Mouse (Mus musculus) bone marrow, adult 2 months (tissue): ENCODE measurements around the gene Gal3st4. TPM values are rescaled to one million over a fixed set of nuclear protein-coding genes. Genes with fewer than 3 reads are reported as not detected.
"Not testable (repeated sequence)": the region's sequence is repeated elsewhere in the genome, so short reads cannot be mapped to it uniquely, and the experiment has no call there.

Source experiments
- H3K27ac ChIP-seq: fragments of 200-500 bp; 2 replicates; pipeline ENCODE4 v1.5.1; 2012; ENCODE audit warnings: low read depth, mild to moderate bottlenecking, control low read depth, inconsistent platforms, low read length; ENCODE audit not compliant: control insufficient read depth, poor library complexity, insufficient read depth
- H3K4me1 ChIP-seq: fragments of 200-500 bp; 2 replicates; pipeline ENCODE4 v1.6.1; 2011; ENCODE audit warnings: low read length; ENCODE audit not compliant: control insufficient read depth, insufficient read depth
- H3K4me3 ChIP-seq: fragments of 200-500 bp; replicated peaks from 2 replicates; pipeline ENCODE3; 2011; ENCODE audit warnings: mild to moderate bottlenecking, low read depth, low read length, control low read depth; ENCODE audit not compliant: control insufficient read depth
- CTCF ChIP-seq: fragments of 200-500 bp; IDR thresholded peaks from 2 replicates; pipeline ENCODE4 v1.5.1; 2011; ENCODE audit warnings: low read length, control low read depth; ENCODE audit not compliant: control insufficient read depth, insufficient read depth
- POLR2A ChIP-seq: fragments of 200-500 bp; IDR thresholded peaks from 2 replicates; pipeline ENCODE4 v1.6.1; 2011; ENCODE audit warnings: low read depth, mild to moderate bottlenecking, control low read depth, low read length, borderline replicate concordance; ENCODE audit not compliant: control insufficient read depth
- WGBS: fragments of 180-500 bp; shearing (Covaris S2); methylation state at CpG from one replicate; pipeline ENCODE4 v1.1.7; 2018; 5-methylcytosine and 5-hydroxymethylcytosine counted together
- polyA plus RNA-seq: library from polyadenylated mRNA; stranded (reverse); fragments of >200 nt; gene quantifications from 2 replicates; pipeline ENCODE4 v1.2.4, GENCODE M21; 2011; ENCODE audit warnings: low replicate concordance; ENCODE audit not compliant: missing spikeins, insufficient read depth, insufficient read length

Gene Gal3st4
- polyA plus RNA-seq, 1 experiment = not detected

- Histone ChIP-seq H3K4me3 (no peak overlapping the region), H3K4me1 (peaks cover 1% of the 10 kb centered on the region; the same call in 1 of the 2 replicates), H3K27ac (no peak overlapping the region)
- WGBS = 13% methylated on average over 4 of the region's 4 CpGs
- TF ChIP-seq POLR2A (no peak), CTCF (peak; percentile 94)
Measured at GRCm38 (mm10) chr5:138222111-138222510, 50.5 kb downstream of the Gal3st4 start.

- Histone ChIP-seq H3K4me1 (no peaks in the 10 kb centered on the region; the same call in 1 of the 2 replicates), H3K27ac (no peak overlapping the region), H3K4me3 (no peak overlapping the region)
- TF ChIP-seq POLR2A = no peak
- 59% methylated on average over 2 of the region's 2 CpGs for WGBS
Measured at GRCm38 (mm10) chr5:138219864-138220263, 52.8 kb downstream of the Gal3st4 start.

DNA sequence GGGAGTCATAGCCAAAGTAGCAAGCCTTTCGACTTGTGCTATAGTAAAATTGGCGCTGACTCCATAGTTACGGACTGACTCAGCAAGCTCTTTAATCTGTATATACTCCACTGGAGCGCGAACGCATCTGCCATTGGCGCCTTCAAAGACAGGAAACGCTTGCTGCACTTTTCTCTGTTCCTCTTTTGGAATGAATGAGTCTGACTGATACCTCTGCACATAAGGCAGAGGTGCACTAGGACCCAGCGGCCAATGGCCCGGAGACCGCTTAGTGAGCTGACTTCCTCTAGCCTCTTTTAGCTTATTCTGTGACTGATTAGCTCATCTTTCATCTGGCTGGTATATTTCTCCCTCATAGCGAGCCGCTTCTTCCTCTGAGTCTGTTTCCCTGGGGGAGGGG is 56.0 kb downstream of the Gal3st4 start:
- H3K27ac ChIP-seq, H3K4me1 ChIP-seq, H3K4me3 ChIP-seq: not testable (repeated sequence)
- WGBS = 91% methylated on average over 13 of the region's 13 CpGs

Other genes starting within 250 kb of the Gal3st4 start
- gene Smok3c, start 219.6 kb downstream of the Gal3st4 start, polyA plus RNA-seq = not detected in 2 replicates
- 6.0 and 9.0 TPM in 2 replicates for gene Zkscan1, start 187.8 kb downstream of the Gal3st4 start, polyA plus RNA-seq
- gene Zscan21, start 155.9 kb downstream of the Gal3st4 start, polyA plus RNA-seq = 4.3 and 6.5 TPM in 2 replicates
- 2.2 and 2.7 TPM in 2 replicates for gene Zfp113, start 117.1 kb downstream of the Gal3st4 start, polyA plus RNA-seq
- gene Cops6, start 111.8 kb downstream of the Gal3st4 start, polyA plus RNA-seq = 36.0 and 72.4 TPM in 2 replicates
- gene Ap4m1, start 100.8 kb downstream of the Gal3st4 start, polyA plus RNA-seq = 24.8 and 37.2 TPM in 2 replicates
- 198 and 236 TPM in 2 replicates for gene Mcm7, start 100.4 kb downstream of the Gal3st4 start, polyA plus RNA-seq
- gene Taf6, start 85.4 kb downstream of the Gal3st4 start, polyA plus RNA-seq = 13.2 and 31.0 TPM in 2 replicates
- gene Cnpy4, start 85.4 kb downstream of the Gal3st4 start, polyA plus RNA-seq = 14.1 and 19.6 TPM in 2 replicates
- gene Mblac1, start 78.5 kb downstream of the Gal3st4 start, polyA plus RNA-seq = 0.99 and 2.3 TPM in 2 replicates
- gene Nxpe5, start 46.9 kb downstream of the Gal3st4 start, polyA plus RNA-seq = 0.74 TPM in 1 of 2 replicates, not detected in the other
- 69.8 and 167 TPM in 2 replicates for gene Lamtor4, start 17.4 kb downstream of the Gal3st4 start, polyA plus RNA-seq
- 54.9 and 151 TPM in 2 replicates for gene BC037034, start 8.8 kb downstream of the Gal3st4 start, polyA plus RNA-seq
- gene Gm43720, start 7.1 kb upstream of the Gal3st4 start, polyA plus RNA-seq = 0.25 TPM in 1 of 2 replicates, not detected in the other
- 4.0 and 8.4 TPM in 2 replicates for gene Gpc2, start 7.2 kb upstream of the Gal3st4 start, polyA plus RNA-seq
- 12.4 and 13.5 TPM in 2 replicates for gene Stag3, start 7.4 kb upstream of the Gal3st4 start, polyA plus RNA-seq
- not detected in 2 replicates for gene Pvrig, start 69.1 kb upstream of the Gal3st4 start, polyA plus RNA-seq
- gene Zfp157, start 168.6 kb upstream of the Gal3st4 start, polyA plus RNA-seq = 2.2 and 8.5 TPM in 2 replicates